ENCODE assay signal across 24 mouse cellular contexts in the genomic region with DNA sequence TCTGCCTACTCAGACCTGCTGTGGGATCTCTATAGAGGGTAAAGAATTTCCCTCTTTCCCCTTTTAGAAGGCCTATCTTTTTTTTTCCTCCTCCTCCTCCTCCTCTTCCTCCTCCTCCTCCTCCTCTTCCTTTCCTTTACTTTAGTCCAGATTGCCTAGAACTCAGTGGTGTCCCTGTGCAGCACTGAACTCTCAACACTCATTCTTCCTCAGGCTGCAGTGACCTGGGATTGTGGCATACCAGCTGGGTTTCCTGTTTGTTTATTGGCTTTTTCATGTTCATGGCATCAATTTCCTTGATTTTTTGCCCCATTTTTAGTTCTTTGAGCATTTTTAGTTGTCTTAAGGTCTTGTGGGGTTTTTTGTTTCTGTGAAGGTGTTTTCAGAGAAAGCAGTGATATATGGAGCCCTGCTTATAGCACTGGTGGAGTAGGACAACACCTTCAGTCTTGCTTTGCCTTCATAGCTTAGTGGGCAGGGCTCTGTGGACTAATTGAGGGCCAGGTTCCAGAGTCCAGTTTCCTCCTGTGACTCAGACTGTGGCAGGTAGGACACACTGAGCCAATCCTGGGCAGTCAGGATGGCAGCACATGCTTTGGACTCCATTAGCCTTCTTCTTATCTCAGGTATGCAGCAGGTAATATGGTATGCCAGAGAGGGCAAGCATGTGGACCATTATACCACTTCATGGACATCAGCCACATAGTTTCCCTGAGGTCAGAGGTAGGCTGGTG. TPM values are rescaled to one million over a fixed set of nuclear protein-coding genes. Genes with fewer than 3 reads are reported as not detected.
"Had no signal": no experiment of that assay in that cellular context is flagged by ENCODE, and none has a peak within 500 bp of the region (broad histone marks: within the 10 kb centered on the region; RNA-seq: fewer than 3 reads in every experiment).

No protein-coding gene starts in this region.

- DNase-seq: kidney, postnatal 4 days; lung, adult 2 months; lung, postnatal 36 days; right cerebral cortex, adult 18-20 months; right cerebral cortex, postnatal 25 days; thymus, adult 2 months; thymus, postnatal 25 days had no signal

- H3K4me3 ChIP-seq: kidney, embryonic 15.5 days; left cerebral cortex, adult 2 months; limb, embryonic 10.5 days; midbrain, embryonic 10.5 days; neural tube, embryonic 13.5 days had no signal

- H3K9me3 ChIP-seq: kidney, embryonic 15.5 days; limb, embryonic 10.5 days; midbrain, embryonic 10.5 days; neural tube, embryonic 13.5 days had no signal

- H3K9ac ChIP-seq: kidney, embryonic 15.5 days; liver, embryonic 14.5 days; neural tube, embryonic 13.5 days had no signal

- H3K27ac ChIP-seq: kidney, embryonic 15.5 days; left cerebral cortex, adult 2 months; limb, embryonic 10.5 days; liver, embryonic 14.5 days; midbrain, embryonic 10.5 days; neural tube, embryonic 13.5 days had no signal

- H3K27me3 ChIP-seq: kidney, embryonic 15.5 days; neural tube, embryonic 13.5 days had no signal

- H3K4me1 ChIP-seq: kidney, embryonic 15.5 days; limb, embryonic 10.5 days; midbrain, embryonic 10.5 days; neural tube, embryonic 13.5 days had no signal

- H3K4me2 ChIP-seq: kidney, embryonic 15.5 days; neural tube, embryonic 13.5 days had no signal

- ATAC-seq: hindbrain, embryonic 16.5 days; inflammation-experienced regulatory T-cells, adult 6 months; lung, postnatal 0 days; midbrain, embryonic 16.5 days had no signal

RNA-seq across cellular contexts. Expression of a gene that starts 9.3 kb away (rescaled TPM):
- total RNA-seq: layer of hippocampus, adult 8-10 months; layer of hippocampus, postnatal 14 days; left cerebral cortex, adult 2 months; left cerebral cortex, postnatal 14 days; megakaryocyte progenitor cell, adult 5-6 weeks had no signal
- polyA plus RNA-seq: hindbrain, embryonic 16.5 days; kidney, embryonic 15.5 days; limb, embryonic 10.5 days; limb, embryonic 14.5 days; liver, embryonic 14.5 days; lung, adult 2 months; lung, postnatal 0 days; midbrain, embryonic 10.5 days; midbrain, embryonic 16.5 days; neural tube, embryonic 13.5 days; testis, adult 2 months; thymus, adult 2 months; urinary bladder, adult 2 months had no signal

RNA-seq across cellular contexts. Expression of a gene that starts 17.3 kb away (rescaled TPM):
- polyA plus RNA-seq: inflammation-experienced regulatory T-cells, adult 6 months had no signal
